Mouse (Mus musculus) granulocyte monocyte progenitor cell, adult 5-6 weeks (primary cell): ENCODE data around the gene Tac4. TPM values are rescaled to one million over a fixed set of nuclear protein-coding genes. Genes with fewer than 3 reads are reported as not detected.
A peak's percentile ranks its signal among the peaks of the same experiment; 100 is the strongest.

Experiments
- ATAC-seq: replicated peaks from 2 replicates; pipeline ENCODE4 v1.8.0; 2016; ENCODE audit warnings: mild to moderate bottlenecking, moderate TSS enrichment, inconsistent platforms; ENCODE audit not compliant: poor library complexity, severe bottlenecking
- total RNA-seq, 2 experiments: library from RNA; stranded (forward) in 1 of 2; stranded (reverse) in 1 of 2; fragments of 200-712, 200-1000 nt in 1 of 2; fragments of >200 nt in 1 of 2; fragmentation: Nextera tagmentation in 1 of 2; gene quantifications; 2 replicates each; pipeline ENCODE4 v1.2.3; 2014 to 2017

Gene Tac4
- total RNA-seq, 2 experiments from 2014 or later: not detected

GRCm38 (mm10) chr11:95310648-95311424 is 49.5 kb downstream of the Tac4 start:
- ATAC-seq: no peak

DNA sequence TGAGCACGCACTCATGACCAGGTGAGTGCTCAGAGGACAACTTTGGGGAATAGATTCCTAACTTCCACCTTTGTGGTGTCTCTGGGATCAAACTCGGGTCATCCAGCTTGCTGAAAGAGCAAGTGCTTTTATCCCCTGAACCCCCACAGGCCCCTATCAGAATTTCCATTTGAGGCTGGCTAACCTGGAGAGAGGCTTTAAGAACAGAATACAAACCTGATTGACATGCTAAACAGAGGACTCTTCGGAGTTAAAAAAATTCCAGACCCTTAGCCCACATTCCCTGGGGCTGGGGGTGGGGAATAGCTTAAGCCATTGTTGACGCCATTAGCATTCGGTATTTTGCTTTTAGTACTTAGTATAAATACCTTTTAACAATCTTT is 50.1 kb downstream of the Tac4 start:
- ATAC-seq: no peak

DNA sequence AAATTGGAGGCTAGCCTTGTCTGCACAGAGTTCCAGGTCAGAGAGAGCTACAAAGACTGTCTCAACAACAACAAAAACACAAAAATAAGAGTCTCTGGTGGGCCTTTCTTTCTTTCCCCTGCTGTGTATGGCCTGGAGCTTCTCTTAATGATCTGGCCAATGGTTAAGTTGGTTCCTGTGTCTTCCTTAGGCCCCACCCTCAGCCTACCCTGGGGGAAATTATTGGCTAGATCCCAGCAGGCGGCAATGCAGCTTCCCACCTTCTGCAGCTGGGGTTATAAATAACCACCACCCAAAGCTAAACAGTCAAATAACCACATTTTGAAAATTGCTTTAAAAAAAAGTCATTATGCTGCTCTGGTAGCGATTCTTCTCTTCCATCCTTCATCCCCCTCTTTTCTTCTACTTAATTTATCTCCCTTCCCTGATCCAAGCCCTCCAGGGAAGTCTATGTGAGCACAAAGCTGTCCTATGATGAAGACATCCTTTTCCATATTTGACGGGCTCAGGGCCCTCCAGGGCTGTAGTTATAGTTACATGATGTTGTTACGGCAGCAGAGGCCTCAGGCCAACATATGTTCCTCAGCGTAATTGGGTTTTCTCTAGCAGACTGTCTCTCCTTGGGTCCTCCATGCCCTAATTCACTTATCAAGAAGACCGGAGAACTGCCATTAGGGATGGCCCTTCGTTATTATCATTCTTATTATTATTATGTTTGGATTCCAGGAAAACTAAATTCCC is 54.1 kb downstream of the Tac4 start:
- ATAC-seq: peak; percentile 29; the same call in 1 of the 2 replicates

DNA sequence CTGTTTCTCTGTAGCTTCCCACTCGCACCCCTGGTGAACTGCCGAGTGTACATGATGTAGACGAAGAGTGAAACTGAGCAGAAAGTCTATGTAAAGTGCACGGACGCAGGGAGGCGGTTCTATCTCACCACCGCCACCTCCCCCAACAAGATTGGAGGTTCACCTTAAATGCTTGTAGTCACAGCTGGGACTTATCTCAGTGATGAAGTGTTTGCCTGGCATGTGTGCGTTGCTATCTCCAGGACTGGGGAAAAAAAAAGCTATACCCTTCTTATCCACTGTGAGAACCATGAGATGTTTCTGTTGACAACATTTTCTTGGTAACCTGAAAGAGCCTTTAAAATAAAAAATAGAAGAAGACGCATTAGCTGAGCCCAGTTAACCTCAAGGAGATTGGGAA is 56.8 kb downstream of the Tac4 start:
- no peak for ATAC-seq

Other genes starting within 250 kb of the Tac4 start
- 8.5 and 9.8 TPM in 2 replicates for gene Pdk2, start 220.2 kb upstream of the Tac4 start, total RNA-seq (2014; fragmentation: Nextera tagmentation)
- gene Pdk2, start 220.2 kb upstream of the Tac4 start, total RNA-seq (2017): 0.60 and 1.8 TPM in 2 replicates
- not detected in 2 replicates for gene Itga3, start 184.7 kb upstream of the Tac4 start, total RNA-seq (2014; fragmentation: Nextera tagmentation)
- gene Itga3, start 184.7 kb upstream of the Tac4 start, total RNA-seq (2017): not detected in 2 replicates
- not detected in 2 replicates for gene Dlx3, start 141.4 kb upstream of the Tac4 start, total RNA-seq (2014; fragmentation: Nextera tagmentation)
- not detected in 2 replicates for gene Dlx3, start 141.4 kb upstream of the Tac4 start, total RNA-seq (2017)
- gene Dlx4, start 115.3 kb upstream of the Tac4 start, total RNA-seq (2014; fragmentation: Nextera tagmentation): not detected in 2 replicates
- gene Dlx4, start 115.3 kb upstream of the Tac4 start, total RNA-seq (2017): not detected in 2 replicates
- gene Kat7, start 48.7 kb downstream of the Tac4 start, total RNA-seq (2014; fragmentation: Nextera tagmentation): 75.0 and 78.0 TPM in 2 replicates
- gene Kat7, start 48.7 kb downstream of the Tac4 start, total RNA-seq (2017): 71.7 and 77.2 TPM in 2 replicates
- 127 and 147 TPM in 2 replicates for gene Fam117a, start 75.5 kb downstream of the Tac4 start, total RNA-seq (2014; fragmentation: Nextera tagmentation)
- gene Fam117a, start 75.5 kb downstream of the Tac4 start, total RNA-seq (2017): 90.2 and 90.8 TPM in 2 replicates
- 66.6 and 71.2 TPM in 2 replicates for gene Slc35b1, start 123.2 kb downstream of the Tac4 start, total RNA-seq (2014; fragmentation: Nextera tagmentation)
- 82.3 and 85.1 TPM in 2 replicates for gene Slc35b1, start 123.2 kb downstream of the Tac4 start, total RNA-seq (2017)
- gene Spop, start 152.6 kb downstream of the Tac4 start, total RNA-seq (2014; fragmentation: Nextera tagmentation): 80.9 and 94.8 TPM in 2 replicates
- 65.8 and 70.6 TPM in 2 replicates for gene Spop, start 152.6 kb downstream of the Tac4 start, total RNA-seq (2017)